Mouse (Mus musculus): Measurements from ENCODE around the gene Zfp853.

Gene Zfp853

GRCm38 (mm10) chr5:143293404-143293803 lies at the start of gene Zfp853:
Gene Zfp853 (minus strand): TSS chr5:143293623.
- DNase-seq (ENCODE audit: low spot score), result no peak

DNA sequence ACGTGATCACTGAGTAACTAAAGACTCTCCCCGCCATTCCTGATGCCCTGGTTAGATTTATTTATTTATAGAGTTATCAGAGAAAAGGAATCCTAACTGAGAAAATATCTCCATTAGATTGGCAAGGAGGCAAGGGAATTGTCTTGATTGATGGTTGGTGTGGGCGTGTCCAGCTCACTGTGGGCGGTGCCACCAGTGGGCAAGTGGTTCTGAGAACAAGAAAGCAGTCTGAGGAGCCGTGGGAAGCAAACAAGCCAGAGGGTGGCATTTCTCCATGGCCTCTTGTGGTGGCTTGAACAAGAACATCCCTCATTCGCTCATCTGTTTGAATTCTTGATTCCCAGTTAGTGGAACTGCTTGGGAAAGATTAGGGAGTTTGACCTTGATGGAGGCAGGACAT lies 46.2 kb upstream of the Zfp853 start:
- no peak for DNase-seq (ENCODE audit: low spot score)

- DNase-seq (ENCODE audit: low spot score), result no peak
These were observed 43.1 kb upstream of the Zfp853 start for GRCm38 (mm10) chr5:143336559-143336958.

- no peak for DNase-seq (ENCODE audit: low spot score)
These were observed 41.7 kb upstream of the Zfp853 start for GRCm38 (mm10) chr5:143335089-143335460.

- DNase-seq (ENCODE audit: low spot score), result no peak
These were observed 41.1 kb upstream of the Zfp853 start for GRCm38 (mm10) chr5:143334418-143335088.

GRCm38 (mm10) chr5:143333872-143334271 lies 40.4 kb upstream of the Zfp853 start:
- DNase-seq (ENCODE audit: low spot score), result no peak

- DNase-seq (ENCODE audit: low spot score), result peak; percentile 76
These were observed 35.5 kb upstream of the Zfp853 start, which contains the start of gene Zdhhc4 for GRCm38 (mm10) chr5:143328690-143329495. Gene Zdhhc4 (minus strand): TSS chr5:143329256.

DNA sequence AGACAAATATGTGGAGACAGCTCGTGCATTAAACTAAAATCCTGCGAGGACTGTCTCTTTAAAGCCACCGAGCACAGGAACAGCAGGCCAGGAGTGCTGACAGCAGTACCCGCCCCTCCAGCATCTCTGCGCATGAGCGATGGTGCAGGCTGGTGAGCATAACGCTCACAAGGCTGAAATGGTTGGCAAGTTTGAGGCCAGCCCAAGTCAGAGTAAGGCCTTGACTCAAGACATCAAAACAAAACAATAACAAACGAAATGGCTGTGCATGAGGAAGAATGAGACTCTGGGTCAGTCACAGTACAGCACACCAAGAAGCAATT lies 23.8 kb upstream of the Zfp853 start:
- DNase-seq (ENCODE audit: low spot score), result no peak

DNA sequence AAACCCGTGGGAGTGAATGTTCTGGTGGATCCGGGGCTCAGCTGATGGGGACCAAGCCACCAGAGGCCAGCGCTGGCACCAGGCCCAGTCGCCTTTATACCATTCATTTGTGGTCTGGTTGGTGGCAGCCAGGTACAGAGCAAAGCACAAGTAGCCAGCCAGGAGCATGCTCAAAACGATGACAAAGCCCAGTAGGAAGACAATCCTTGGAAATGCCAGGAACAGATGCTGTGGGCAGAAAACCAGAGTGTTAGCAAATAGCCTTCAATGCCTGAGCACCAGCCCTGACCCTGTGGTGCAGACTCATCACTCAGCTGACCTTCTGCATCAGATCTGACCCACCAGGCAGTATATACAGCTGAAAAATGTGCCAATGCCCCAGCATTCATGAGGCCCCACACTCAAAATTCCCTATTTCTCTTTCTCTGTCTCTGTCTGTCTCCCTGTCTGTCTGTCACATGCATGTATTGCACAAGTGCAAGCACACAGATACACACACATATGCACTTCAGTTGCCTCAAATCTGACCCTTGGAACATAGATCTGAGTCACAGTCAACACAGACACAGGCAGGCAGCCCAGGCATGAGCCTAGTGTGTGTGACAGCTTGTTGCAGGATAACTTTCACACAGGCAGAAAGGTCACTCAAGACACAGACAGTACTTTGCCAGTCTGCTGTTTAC lies 23.3 kb upstream of the Zfp853 start:
- no peak for DNase-seq (ENCODE audit: low spot score)

GRCm38 (mm10) chr5:143315514-143315888 lies 22.1 kb upstream of the Zfp853 start:
- no peak for DNase-seq (ENCODE audit: low spot score)

- DNase-seq (ENCODE audit: low spot score), result peak; percentile 66
These were observed 21.5 kb upstream of the Zfp853 start, which contains the start of gene E130309D02Rik for GRCm38 (mm10) chr5:143314730-143315513. Gene E130309D02Rik (minus strand): TSS chr5:143315360.

GRCm38 (mm10) chr5:143314183-143314729 lies 20.8 kb upstream of the Zfp853 start:
- DNase-seq (ENCODE audit: low spot score), result no peak

- peak; percentile 47 for DNase-seq (ENCODE audit: low spot score)
These were observed 18.5 kb upstream of the Zfp853 start for GRCm38 (mm10) chr5:143311886-143312285.

DNA sequence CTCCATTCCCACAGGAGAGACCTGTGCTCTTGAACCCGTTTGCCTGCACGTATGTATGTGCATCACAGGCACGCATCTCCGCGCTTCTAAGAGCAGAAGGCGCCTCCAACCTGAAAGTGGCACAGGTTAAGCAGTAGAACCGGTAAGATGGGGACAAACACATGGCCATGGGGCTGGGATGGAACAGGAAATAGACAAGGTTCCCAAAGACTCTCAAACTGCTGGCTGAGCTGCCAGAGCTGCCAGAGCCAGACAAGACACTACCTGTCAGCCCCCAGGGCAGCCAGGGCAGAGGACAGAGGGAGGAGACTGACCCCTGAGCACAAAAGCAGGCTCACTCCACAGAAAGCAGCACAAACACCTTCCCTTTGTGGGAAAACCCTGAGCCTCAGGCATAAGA lies 16.5 kb upstream of the Zfp853 start:
- DNase-seq (ENCODE audit: low spot score), result no peak

GRCm38 (mm10) chr5:143308825-143309224 lies 15.4 kb upstream of the Zfp853 start:
- no peak for DNase-seq (ENCODE audit: low spot score)

DNA sequence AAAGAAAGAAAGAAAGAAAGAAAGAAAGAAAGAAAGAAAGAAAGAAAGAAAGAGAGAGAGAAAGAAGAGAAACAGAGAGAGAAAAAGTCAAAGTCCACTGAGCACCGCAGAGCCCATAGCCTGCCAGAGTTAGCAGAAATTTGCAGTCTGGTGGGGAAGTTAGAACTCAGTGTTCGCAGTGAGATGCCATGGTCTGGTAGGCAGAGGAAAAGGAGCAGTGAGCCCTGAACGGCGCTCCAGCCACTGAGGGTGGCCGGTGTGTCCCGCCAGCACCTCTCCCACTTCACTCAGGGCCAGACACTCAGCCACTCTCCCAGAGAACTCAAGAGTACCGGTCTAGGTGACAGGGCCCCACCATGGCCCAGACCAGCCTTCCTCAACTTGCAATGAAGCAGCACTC lies 10.8 kb upstream of the Zfp853 start:
- DNase-seq (ENCODE audit: low spot score), result no peak

DNA sequence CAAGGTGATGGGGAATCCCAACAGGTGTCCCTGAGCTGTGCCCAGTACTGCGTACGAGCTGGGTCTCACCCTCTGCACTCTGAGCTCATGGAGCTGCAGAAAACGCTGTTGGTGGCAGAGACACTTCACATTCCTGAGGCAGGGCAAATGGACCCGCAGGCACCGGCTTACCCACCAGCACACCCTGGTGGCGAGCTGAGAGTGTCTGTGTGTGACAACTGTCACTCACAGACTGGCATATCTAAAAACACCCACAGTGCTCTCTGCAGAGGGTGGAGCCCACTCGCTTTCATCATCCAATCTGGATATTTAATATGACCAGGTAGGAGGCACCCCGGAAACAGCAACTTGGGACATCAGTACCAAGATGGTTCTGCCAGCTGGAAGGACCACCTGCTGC lies 7.9 kb upstream of the Zfp853 start:
- no peak for DNase-seq (ENCODE audit: low spot score)

DNA sequence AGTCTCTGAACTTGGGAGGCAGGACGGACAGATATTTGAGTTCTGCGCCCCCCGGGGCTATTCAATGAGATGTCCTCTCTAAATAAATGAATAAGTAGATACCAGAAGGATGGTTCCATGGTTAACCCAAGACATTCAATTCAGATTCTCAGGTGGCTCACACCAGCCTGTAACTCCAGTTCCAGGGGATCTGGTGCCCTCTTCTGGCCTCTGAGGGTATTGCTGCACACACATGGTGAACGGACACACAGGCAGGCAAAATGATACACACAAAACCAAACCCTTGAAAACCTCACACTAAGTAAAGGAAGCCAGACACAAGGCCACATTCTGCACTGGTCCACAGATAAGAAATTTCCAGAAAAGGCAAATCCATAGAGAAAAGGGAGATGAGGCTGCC lies 6.3 kb upstream of the Zfp853 start:
- DNase-seq (ENCODE audit: low spot score), result no peak

- no peak for DNase-seq (ENCODE audit: low spot score)
These were observed 5.0 kb upstream of the Zfp853 start for GRCm38 (mm10) chr5:143298391-143298790.

- no peak for DNase-seq (ENCODE audit: low spot score)
These were observed 4.6 kb upstream of the Zfp853 start for GRCm38 (mm10) chr5:143297986-143298385.

GRCm38 (mm10) chr5:143295330-143295729 lies 1.9 kb upstream of the Zfp853 start:
- DNase-seq (ENCODE audit: low spot score), result no peak

- no peak for DNase-seq (ENCODE audit: low spot score)
These were observed 1.4 kb upstream of the Zfp853 start for GRCm38 (mm10) chr5:143294862-143295261.

All from urinary bladder, postnatal 10 days (tissue).